Mouse (Mus musculus) cerebellum, adult 2 months (tissue): ENCODE measurements around the gene Slco1c1.

ENCODE experiments used
- CTCF ChIP-seq: fragments of 200-500 bp; IDR thresholded peaks from 2 replicates; pipeline ENCODE4 v1.5.1; 2011; ENCODE audit warnings: low read depth, mild to moderate bottlenecking, control low read depth, low read length, moderate library complexity, borderline replicate concordance; ENCODE audit not compliant: insufficient read depth
- POLR2A ChIP-seq: fragments of 200-500 bp; IDR thresholded peaks from 2 replicates; pipeline ENCODE4 v1.6.1; 2011; ENCODE audit warnings: low read length, control low read depth, borderline replicate concordance; ENCODE audit not compliant: insufficient read depth

- TF ChIP-seq CTCF (no peak), POLR2A (no peak)
Observed at GRCm38 (mm10) chr6:141522541-141522940, 1.6 kb upstream of the Slco1c1 start.
